Mouse (Mus musculus): ENCODE results near the gene Klf11.

- TF ChIP-seq CTCF (IDR thresholded peaks at IDR 0.05; ENCODE audit: insufficient read depth, low read length) = no peak
- no peak for TF ChIP-seq POLR2A (IDR thresholded peaks at IDR 0.05; ENCODE audit: borderline replicate concordance, extremely low read depth, low read depth, low read length)
These were observed 38.5 kb upstream of the Klf11 start for GRCm38 (mm10) chr12:24612591-24612990.
